Mouse (Mus musculus): ENCODE results near the gene Mprip.
A peak's percentile ranks its signal among the peaks of the same experiment; 100 is the strongest.

Mprip gene

DNA sequence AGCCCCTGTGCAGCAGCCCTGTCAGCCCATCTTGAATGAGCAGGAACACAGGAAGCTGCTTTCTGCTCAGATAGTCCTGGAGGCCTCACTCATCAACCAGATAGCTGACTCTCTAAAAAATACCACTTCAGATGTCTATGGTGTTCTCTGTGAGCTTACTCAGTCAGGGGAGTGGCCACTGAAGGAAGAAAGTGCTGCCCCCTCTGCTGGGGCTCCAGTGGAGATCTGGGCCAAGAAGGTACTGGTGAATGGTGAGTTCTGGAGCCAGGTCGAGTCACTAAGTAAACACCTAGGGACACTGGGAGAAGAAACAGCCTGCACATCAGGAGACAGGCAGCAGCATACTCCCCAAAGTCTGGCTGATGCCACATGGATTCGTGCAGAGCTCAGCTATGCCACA is 98.5 kb downstream of the Mprip start:
- DNase-seq (ENCODE audit: low spot score in 2 of 2), result no peak

DNA sequence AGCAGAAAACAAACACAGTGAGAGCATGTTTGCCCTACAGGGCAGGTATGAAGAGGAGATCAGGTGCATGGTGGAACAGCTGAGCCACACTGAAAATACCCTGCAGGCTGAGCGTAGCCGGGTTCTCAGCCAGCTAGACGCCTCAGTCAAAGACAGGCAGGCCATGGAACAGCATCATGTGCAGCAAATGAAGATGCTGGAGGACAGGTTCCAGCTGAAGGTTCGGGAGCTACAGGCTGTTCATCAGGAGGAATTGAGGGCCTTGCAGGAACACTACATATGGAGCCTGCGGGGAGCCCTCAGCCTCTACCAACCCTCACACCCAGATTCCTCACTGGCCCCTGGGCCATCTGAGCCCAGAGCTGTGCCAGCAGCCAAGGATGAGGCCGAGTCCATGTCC is 99.7 kb downstream of the Mprip start:
- no peak for DNase-seq (ENCODE audit: low spot score in 2 of 2)

DNA sequence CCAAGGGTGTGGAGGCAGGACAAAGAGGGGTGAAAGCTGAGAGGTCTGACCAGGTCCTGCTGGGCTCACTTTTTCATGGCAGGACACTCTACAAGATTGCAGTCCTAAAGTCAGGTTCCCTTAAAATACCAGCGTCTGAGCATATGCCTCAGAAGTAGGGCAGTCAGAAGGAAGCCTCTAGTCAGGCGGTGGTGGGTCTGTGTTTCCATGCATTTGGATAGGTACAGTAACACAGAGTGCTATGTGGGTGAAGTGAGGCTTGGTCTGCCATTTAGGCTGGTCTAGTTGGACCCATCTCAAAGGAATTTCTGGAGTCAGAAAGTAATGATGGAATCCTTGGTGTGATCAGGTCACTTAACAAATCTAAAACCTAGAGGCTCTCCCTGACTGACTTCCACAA is 108.2 kb downstream of the Mprip start:
- DNase-seq (ENCODE audit: low spot score in 2 of 2), result no peak

DNA sequence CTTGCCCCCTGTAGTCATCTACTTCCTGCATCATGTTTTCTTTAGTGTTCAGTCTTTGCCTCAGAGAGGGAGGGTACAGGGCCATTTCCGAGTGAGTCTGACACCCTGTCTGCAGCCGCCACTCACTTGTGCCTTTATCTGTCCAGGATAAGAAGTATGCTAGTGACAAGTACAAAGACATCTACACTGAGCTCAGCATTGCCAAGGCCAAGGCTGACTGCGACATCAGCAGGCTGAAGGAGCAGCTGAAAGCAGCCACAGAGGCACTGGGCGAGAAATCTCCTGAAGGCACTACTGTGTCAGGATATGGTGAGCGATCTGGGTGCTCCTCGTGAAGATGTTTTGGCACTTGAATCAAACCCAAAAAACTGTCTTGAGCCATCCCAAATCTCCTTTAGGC is 108.6 kb downstream of the Mprip start:
- no peak for DNase-seq (ENCODE audit: low spot score in 2 of 2)

DNA sequence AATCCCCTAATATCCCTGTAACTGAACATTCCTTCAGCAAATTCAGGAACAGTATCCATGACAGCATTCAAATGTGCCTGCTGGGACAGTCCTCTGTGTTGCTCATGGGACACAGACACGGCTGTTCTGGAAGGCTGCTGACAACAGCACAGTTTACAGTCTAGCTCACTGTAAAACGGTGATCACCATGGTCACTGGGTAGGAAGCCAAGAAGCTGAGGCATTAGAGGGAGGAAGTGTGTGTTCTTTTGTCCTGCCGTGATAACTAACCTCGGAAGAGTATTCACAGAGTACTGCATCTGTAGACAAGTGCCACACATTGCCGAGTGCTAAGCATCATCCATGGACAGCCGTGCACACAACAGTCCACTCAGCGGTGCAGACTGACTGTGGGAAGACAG is 109.6 kb downstream of the Mprip start:
- DNase-seq (ENCODE audit: low spot score in 2 of 2), result no peak

DNA sequence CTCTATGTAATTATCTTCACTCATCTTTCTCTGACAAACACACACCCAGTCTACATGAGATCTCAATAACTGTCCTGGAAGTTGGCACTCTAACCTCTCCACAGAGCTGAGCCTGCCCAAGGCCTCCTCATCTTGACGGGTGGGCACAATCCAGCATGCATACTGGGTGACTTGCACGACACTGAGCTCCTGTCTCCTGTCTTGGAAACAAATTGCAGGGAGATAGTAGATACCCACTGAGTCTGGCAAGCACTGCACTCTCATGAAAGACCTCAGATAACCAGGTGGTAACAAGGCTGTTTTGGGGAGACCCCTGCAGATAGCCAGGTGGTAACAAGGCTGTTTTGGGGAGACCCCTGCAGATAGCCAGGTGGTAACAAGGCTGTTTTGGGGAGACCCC is 111.2 kb downstream of the Mprip start:
- DNase-seq (ENCODE audit: low spot score in 2 of 2), result no peak

DNA sequence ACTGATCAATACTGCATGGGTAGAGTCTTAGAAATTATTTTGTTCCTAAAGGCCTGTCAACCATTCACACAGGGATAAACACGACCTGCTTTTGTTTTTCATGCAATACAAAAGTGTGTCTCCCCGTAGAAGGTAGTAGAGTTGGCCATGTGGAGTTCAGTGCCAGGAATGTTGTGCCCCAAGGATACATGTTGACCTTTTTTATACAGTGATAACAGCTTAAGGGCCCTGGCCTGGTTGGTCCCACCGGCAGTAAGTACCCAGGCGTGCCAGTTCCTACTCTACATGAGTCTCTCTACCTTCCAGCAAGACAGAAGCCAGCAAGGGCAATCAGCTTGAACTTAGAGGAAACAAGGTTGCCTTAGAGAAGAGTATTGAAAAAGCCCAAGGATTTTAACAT is 111.8 kb downstream of the Mprip start:
- no peak for DNase-seq (ENCODE audit: low spot score in 2 of 2)

DNA sequence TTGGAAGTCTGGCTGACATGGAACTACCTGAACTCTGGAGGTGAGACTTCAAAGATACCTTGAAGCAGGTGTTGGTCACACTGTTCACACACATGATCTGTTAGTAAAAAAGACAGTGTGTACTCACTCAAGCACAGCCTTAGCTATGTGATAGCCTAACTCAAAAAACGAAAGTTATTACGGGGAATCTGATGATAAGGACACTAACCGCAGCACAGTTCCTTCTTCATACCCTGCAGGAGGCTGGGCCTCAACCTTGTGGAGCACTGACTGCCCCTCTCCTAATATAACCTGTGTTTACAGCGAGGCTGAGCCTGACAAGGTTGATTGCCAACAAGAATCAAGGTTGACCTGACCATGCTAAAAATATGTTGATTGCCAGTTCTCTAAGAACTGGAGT is 113.4 kb downstream of the Mprip start:
- DNase-seq (ENCODE audit: low spot score in 2 of 2), result no peak

DNA sequence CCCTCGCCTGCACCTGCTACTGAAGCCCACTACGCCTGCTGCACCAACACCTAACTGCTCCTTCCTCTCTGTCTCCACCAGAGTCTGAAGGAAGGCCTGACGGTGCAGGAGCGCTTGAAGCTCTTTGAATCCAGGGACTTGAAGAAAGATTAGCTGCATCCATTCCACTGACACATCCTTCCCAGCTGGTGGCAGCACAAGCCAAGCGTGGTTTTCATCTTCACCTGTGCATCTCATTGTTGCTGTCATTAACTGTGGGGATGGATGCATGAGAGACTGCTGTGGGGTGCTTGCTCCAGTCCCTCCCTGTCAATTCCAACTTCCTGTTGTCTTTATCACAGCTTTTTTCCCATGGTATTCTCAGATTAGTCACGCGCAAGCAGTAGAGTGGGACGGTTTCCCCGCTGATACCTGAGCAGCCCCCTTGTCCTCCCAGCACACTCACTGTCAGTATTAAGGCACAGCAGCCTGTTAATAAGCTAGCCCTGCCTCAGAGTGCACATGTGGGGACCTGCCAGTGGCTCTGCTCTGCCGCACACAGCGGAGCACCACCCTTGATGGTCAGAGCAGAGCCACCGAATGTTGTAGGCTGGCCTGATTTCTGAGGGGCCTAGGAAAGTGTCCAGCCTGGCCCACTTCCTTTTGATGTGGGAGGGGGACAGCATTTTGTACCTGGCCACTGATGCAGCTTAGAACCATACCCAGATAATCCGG is 114.5 kb downstream of the Mprip start:
- no peak for DNase-seq (ENCODE audit: low spot score in 2 of 2)

DNA sequence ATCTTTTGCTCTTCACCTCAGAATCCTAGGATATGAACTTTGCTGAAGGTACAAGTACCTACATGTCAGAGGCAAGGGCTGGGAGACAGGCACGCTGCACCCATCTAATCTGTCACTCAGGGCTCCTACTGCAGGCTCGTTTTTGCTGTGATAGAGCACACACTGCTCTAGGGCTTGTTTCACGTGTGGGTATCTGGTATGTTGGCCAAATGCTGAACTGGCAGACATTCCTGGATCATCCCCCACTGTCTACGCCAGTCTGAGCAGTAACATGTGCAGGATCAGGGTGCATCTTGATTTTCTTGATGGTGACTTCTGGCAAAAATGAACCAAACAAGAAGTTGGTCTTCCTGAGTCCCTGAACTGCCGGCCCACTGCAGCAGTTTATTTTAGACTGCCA is 116.2 kb downstream of the Mprip start:
- no peak for DNase-seq (ENCODE audit: low spot score in 2 of 2)

DNA sequence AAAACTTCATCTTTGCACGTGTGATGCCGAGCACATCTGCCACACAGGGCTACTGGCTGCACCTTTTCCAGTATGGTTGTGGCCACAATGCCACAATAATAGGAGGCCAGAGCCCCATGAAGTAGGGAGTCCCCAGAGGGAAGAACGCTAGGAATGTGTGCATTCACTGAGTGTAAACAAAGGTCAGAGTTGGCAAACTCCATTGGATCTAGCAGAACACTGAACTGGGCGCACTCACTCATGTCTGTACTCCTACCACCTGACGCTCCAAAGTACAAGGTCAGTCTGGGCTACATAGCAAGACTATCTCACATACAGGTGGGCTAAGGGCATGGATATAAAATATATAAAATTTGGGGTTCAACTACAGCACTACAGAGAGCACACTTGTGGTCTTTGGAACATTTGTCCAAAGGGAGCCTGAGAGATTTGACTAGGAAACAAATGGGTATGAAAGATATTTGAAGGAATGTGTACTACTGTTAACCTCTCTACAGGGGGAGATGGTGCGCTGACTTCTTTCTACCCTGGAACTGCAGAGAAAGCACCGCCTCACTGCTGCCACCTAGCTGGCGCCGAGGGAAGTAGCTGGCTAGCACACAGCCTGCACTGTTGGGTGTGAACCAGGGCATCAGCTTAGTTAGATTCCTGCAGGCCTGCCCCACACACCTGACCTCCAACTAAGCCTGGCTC is 117.2 kb downstream of the Mprip start:
- peak; percentile 60 to 74 for DNase-seq (ENCODE audit: low spot score in 2 of 2)

DNA sequence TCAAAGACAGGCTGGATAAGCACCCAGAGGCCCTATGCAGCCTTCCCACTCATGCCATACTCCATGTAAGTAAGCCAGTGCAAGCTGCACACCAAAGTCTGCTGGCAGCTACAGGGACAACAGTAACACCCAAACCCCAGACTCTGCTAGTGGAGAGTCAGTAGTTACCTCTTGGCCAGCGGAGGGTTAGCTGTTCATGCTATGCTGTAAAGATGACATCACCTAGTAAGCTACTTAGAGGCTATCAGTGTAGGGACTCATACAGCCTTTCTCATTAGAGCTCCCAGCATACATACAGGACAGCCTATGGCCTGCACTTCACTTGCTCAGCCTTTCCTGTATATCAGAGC is 117.7 kb downstream of the Mprip start:
- DNase-seq (ENCODE audit: low spot score in 2 of 2), result no peak

DNA sequence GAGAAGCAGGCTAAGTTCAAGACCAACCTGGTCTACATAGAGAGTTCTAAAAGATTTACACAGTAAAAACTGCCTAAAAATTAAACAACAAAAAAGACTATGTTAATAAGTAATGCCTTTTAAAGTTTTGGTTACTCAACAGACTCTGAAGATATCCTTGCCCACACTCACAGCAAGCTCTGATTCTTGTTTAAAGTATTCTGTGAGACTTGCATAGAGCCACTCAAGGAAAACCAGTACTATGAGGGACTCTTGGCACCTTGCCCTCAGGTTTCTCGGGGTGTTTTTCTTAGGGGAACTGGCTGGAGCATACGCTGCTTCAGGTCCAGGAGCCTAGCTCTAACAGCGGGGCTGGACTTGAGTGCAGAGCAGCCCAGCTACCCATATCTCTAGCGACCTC is 118.3 kb downstream of the Mprip start:
- DNase-seq (ENCODE audit: low spot score in 2 of 2), result no peak

DNA sequence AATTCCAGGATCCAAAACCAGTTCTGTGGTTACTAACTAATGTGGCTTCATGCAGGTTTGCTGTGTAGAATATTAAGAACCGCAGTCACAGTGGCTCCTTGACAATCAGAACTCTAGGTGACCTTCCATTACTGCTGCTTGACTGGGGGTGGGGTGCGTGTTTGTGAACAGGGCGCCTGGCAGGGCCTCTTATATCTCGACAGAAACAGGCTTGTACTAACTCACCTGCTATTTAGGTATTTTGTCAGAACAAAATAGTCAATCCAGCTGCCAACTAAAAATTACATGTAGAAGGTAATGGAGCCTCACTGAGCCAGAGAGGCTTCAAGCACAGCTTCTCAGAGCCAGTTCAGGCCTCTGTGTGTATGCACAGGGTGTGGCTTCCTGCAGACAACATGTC is 119.1 kb downstream of the Mprip start:
- DNase-seq (ENCODE audit: low spot score in 2 of 2), result no peak

DNA sequence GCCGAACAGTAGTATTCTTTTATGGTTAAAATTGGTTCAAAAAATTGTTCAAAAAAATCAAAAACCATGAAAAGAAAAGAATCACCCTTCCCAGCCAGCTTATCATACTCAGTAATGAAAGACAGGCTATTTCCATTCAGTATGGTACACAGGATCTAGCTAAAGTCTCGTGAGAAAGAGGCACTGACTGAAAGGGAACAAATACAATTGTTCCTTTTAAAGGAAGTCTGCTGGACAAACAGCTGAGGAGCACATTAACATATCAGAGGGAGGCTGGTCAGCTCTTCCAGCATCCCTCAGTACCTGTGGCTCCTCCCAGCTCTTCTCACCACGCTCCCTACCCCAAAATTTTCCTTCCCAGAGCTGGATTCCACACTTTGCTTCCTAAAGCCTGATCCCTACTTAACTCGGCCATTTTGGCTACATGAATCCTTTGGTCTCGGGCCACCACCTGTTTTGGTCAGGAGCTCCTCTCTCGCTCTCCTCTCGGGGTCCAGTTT is 121.0 kb downstream of the Mprip start:
- DNase-seq (ENCODE audit: low spot score in 2 of 2), result no peak

DNA sequence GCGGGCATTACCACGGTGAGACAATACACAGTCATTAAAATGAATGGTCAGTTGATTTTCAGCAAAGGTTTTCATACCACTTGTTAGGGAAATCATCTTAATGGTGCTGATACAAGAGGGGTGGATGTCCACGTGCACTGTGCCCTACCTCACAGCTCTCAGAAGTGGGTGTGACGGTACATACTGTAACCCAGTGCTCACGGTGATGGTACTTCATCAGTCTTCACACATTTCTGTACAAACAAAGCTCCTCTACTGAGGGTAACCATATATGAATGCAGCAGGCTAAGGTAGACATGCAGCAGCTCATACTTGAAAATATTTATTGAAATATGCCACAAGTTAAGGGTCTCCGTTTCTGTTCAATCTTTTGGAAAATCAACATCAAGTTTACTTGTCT is 122.5 kb downstream of the Mprip start:
- DNase-seq (ENCODE audit: low spot score in 2 of 2), result no peak

DNA sequence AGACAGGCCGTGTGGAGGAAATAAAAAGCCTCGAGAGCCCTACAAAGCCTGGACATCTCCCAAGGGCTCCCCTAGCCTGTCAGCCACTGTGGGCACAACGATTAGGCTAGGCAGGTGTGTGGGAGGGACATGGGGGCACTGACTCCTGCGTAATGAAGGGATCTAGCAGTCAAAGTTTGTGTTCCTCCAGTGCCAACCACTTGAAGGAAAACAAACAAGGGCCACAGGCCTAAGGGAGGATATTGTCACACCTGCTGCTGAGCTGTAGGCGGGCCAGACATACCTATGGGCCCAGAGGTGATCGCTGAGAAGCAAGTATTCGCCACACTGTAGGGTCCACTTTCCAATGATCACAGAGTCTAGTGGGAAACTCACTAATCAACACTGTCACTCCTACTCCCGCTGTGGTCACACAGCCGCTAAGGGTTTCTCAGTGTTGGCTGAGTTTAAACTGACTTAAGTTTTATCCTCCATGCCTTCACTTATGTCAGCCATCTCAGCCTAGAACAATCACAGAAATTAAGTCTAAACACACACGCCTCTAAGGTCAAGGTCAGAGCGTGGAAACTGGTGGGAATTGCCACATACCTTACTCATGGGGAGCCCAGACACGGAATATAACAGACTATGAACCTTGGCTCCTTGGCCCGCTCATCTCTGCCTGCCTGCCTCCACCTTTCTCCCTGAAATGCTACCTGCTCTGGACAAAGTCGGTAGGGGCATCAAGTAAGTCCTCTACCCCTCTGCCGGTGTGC is 125.5 kb downstream of the Mprip start:
- DNase-seq (ENCODE audit: low spot score in 2 of 2), result no peak

DNA sequence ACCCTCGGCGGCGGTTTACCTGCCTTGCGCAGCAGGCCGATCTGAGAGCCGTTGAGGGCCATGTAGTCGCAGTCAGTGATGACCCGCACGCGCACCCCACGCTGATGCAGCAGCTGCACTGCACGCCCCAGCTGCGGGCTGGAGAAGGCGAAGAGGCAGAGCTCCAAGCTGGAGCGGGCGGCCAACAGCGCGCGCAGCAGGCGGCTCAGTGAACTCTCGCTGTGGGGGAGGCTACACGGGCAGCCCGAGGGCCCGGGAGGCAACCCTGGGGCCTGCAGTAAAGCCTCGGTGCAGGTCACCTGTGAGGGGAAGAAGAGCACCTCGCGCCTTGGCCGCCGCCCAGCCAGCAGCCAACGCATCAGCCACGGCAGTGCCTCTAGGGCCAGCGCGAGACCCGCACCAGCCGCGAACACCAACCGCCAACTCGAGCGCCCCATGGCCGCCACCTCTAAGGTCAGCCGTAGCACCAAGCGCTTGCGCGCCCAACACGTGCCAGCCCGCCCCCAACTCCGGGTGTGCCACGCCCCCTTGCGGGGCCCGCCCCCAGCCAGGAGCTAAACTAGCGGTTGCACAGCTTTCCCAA is 126.2 kb downstream of the Mprip start, which contains the start of gene Pld6:
Gene Pld6 (minus strand): TSS at position 447 of the 583 bp plus-strand sequence.
- peak in 1 of 2 experiments; percentile 37 for DNase-seq (ENCODE audit: low spot score in 2 of 2)

DNA sequence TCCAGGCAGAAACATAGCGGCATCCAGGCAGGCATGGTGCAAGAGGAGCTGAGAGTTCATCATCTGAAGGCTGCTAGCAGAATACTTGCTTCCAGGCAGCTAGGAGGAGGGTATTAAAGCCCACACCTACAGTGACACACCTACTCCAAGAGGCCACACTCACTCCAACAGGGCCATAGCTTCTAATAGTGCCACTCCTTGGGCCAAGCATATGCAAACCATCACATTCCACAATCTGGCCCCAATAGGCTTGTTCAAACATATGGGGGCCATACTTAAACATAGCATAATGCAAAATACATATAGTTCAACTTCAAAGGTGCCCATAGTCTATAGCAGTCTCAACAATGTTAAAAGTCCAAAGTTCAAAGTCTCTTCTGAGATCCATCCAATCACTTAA is 128.2 kb downstream of the Mprip start:
- DNase-seq (ENCODE audit: low spot score in 2 of 2), result no peak

DNA sequence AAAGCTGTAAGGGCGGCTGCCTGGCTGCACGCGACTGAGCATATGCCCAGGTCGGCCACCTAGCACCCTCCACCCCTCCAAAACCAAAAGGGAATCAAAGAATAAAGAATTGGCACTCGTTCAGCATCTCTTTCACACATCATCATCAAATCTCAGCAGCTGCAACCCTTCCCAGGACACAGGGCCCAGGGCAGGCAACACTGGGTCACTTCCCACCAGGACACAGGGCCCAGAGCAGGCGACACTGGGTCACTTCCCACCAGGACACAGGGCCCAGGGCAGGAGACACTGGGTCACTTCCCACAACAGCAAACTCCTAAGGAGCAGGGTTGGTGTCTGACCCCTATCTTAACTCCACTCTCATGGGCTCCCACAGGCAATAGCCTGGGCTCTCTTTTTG is 132.3 kb downstream of the Mprip start:
- DNase-seq (ENCODE audit: low spot score in 2 of 2), result no peak

DNA sequence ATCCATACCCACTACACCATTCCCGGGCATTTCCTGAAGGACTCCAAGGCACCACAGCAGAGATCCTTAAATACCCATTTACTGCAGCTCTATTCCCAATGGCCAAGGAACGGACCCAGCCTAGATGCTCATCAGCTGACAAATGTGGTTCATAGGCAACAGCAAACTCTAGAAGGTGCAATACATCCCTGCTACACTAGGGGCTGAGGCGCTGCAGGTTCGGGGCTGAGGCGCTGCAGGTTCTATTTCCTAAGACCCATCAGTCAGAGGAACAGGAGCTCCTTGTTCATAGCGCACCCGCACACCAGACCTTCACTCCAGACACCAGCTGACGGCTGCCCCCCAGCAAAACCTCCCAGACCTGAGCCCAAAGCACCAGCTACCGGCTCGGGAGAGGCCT is 139.3 kb downstream of the Mprip start:
- DNase-seq (ENCODE audit: low spot score in 2 of 2), result no peak

DNA sequence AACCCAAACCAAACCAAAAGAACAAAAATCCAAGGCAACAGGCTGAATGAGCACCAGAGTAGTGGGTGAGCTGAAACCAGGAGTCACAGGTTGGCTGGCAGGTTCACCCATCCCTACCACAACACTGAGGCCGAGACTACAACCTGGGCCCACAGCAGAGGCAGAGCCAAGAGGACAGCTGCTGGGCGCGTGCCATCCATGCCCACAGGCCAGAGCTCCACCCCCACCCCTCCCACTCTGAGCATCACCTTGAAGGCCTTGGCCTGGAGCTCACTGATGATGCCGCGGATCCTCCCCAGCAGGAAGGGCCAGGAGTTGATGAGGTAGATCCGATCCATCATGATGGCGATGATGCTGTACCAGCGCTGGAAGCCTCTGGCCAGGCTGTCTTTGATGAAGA is 140.8 kb downstream of the Mprip start:
- DNase-seq (ENCODE audit: low spot score in 2 of 2), result no peak
